Mouse (Mus musculus): ENCODE results near the gene Snx29. TPM values are rescaled to one million over a fixed set of nuclear protein-coding genes. Genes with fewer than 3 reads are reported as not detected.

Snx29 gene
- polyA plus RNA-seq, 1 experiment from 2014 or later: 4.0 TPM

- no peak overlapping the region for H3K4me2 ChIP-seq
- H3K36me3 ChIP-seq (replicated peaks): no peaks in the 10 kb centered on the region
- 61% methylated on average over 5 of the region's 5 CpGs for WGBS (ENCODE audit: insufficient replicate concordance)
These were observed 370.0 kb downstream of the Snx29 start for GRCm38 (mm10) chr16:11692744-11693143.

GRCm38 (mm10) chr16:11694386-11694785, 371.7 kb downstream of the Snx29 start:
- no peak overlapping the region for H3K9ac ChIP-seq
- H3K9me3 ChIP-seq (replicated peaks): no peaks in the 10 kb centered on the region
- H3K4me1 ChIP-seq (replicated peaks): no peaks in the 10 kb centered on the region
- H3K27ac ChIP-seq (replicated peaks): no peak overlapping the region
- WGBS (ENCODE audit: insufficient replicate concordance): 79% methylated on average over 4 of the region's 4 CpGs
- H3K27me3 ChIP-seq: no peaks in the 10 kb centered on the region
- H3K36me3 ChIP-seq (replicated peaks): no peaks in the 10 kb centered on the region
- no peak overlapping the region for H3K4me3 ChIP-seq (replicated peaks)
- no peak overlapping the region for H3K4me2 ChIP-seq
- no peak for ATAC-seq (ENCODE audit: insufficient read depth)

More at GRCm38 (mm10) chr16:11692744-11693143, 370.0 kb downstream of the Snx29 start:
- H3K4me3 ChIP-seq (replicated peaks): no peak overlapping the region
- no peaks in the 10 kb centered on the region for H3K4me1 ChIP-seq (replicated peaks)
- no peaks in the 10 kb centered on the region for H3K9me3 ChIP-seq (replicated peaks)
- H3K27ac ChIP-seq (replicated peaks): no peak overlapping the region
- no peak overlapping the region for H3K9ac ChIP-seq
- H3K27me3 ChIP-seq: no peaks in the 10 kb centered on the region
- ATAC-seq (ENCODE audit: insufficient read depth): no peak

GRCm38 (mm10) chr16:11696767-11697166, 374.1 kb downstream of the Snx29 start:
- Histone ChIP-seq H3K36me3 (replicated peaks) (no peaks in the 10 kb centered on the region), H3K4me2 (no peak overlapping the region), H3K9me3 (replicated peaks) (no peaks in the 10 kb centered on the region), H3K4me1 (replicated peaks) (peaks cover 7% of the 10 kb centered on the region; the same call in 1 of the 2 replicates), H3K27me3 (no peaks in the 10 kb centered on the region), H3K27ac (replicated peaks) (no peak overlapping the region), H3K9ac (no peak overlapping the region), H3K4me3 (replicated peaks) (no peak overlapping the region)
- no peak for ATAC-seq (ENCODE audit: insufficient read depth)
- 64% methylated on average over 3 of the region's 3 CpGs for WGBS (ENCODE audit: insufficient replicate concordance)

- no peak overlapping the region for H3K9ac ChIP-seq
- H3K9me3 ChIP-seq (replicated peaks): no peaks in the 10 kb centered on the region
- H3K4me3 ChIP-seq (replicated peaks): no peak overlapping the region
- H3K27me3 ChIP-seq: no peaks in the 10 kb centered on the region
- no peaks in the 10 kb centered on the region for H3K36me3 ChIP-seq (replicated peaks)
- ATAC-seq (ENCODE audit: insufficient read depth): no peak
- H3K4me1 ChIP-seq (replicated peaks): peaks cover 8% of the 10 kb centered on the region; the same call in 1 of the 2 replicates
- H3K4me2 ChIP-seq: no peak overlapping the region
- H3K27ac ChIP-seq (replicated peaks): no peak overlapping the region
- WGBS (ENCODE audit: insufficient replicate concordance): 54% methylated on average over 8 of the region's 8 CpGs
These were observed 375.1 kb downstream of the Snx29 start for GRCm38 (mm10) chr16:11697710-11698357.

- no peak overlapping the region for H3K4me2 ChIP-seq
- no peaks in the 10 kb centered on the region for H3K27me3 ChIP-seq
- no peak overlapping the region for H3K9ac ChIP-seq
- H3K4me1 ChIP-seq (replicated peaks): peaks cover 8% of the 10 kb centered on the region; the same call in 1 of the 2 replicates
- no peak overlapping the region for H3K27ac ChIP-seq (replicated peaks)
- no peaks in the 10 kb centered on the region for H3K36me3 ChIP-seq (replicated peaks)
- no peak overlapping the region for H3K4me3 ChIP-seq (replicated peaks)
- WGBS (ENCODE audit: insufficient replicate concordance): 49% methylated on average over 1 of the region's 1 CpGs
- no peaks in the 10 kb centered on the region for H3K9me3 ChIP-seq (replicated peaks)
- ATAC-seq (ENCODE audit: insufficient read depth): no peak; the same call in 1 of the 2 replicates
These were observed 378.9 kb downstream of the Snx29 start for GRCm38 (mm10) chr16:11701579-11701978.

GRCm38 (mm10) chr16:11704096-11704495, 381.4 kb downstream of the Snx29 start:
- WGBS (ENCODE audit: insufficient replicate concordance): 53% methylated on average over 5 of the region's 5 CpGs

GRCm38 (mm10) chr16:11705456-11705855, 382.7 kb downstream of the Snx29 start:
- Histone ChIP-seq H3K27me3 (no peaks in the 10 kb centered on the region), H3K9ac (no peak overlapping the region), H3K27ac (replicated peaks) (no peak overlapping the region), H3K9me3 (replicated peaks) (no peaks in the 10 kb centered on the region), H3K36me3 (replicated peaks) (no peaks in the 10 kb centered on the region), H3K4me2 (no peak overlapping the region), H3K4me3 (replicated peaks) (no peak overlapping the region), H3K4me1 (replicated peaks) (peaks cover 8% of the 10 kb centered on the region; the same call in 1 of the 2 replicates)
- no peak for ATAC-seq (ENCODE audit: insufficient read depth)
- 75% methylated on average over 4 of the region's 4 CpGs for WGBS (ENCODE audit: insufficient replicate concordance)

More at GRCm38 (mm10) chr16:11704096-11704495, 381.4 kb downstream of the Snx29 start:
- no peak overlapping the region for H3K4me2 ChIP-seq
- no peaks in the 10 kb centered on the region for H3K36me3 ChIP-seq (replicated peaks)
- H3K27ac ChIP-seq (replicated peaks): no peak overlapping the region
- no peak overlapping the region for H3K4me3 ChIP-seq (replicated peaks)
- H3K9me3 ChIP-seq (replicated peaks): no peaks in the 10 kb centered on the region
- H3K9ac ChIP-seq: no peak overlapping the region
- peaks cover 8% of the 10 kb centered on the region; the same call in 1 of the 2 replicates for H3K4me1 ChIP-seq (replicated peaks)
- ATAC-seq (ENCODE audit: insufficient read depth): no peak
- H3K27me3 ChIP-seq: no peaks in the 10 kb centered on the region

GRCm38 (mm10) chr16:11708097-11708496, 385.4 kb downstream of the Snx29 start:
- Histone ChIP-seq H3K9me3 (replicated peaks) (no peaks in the 10 kb centered on the region), H3K9ac (no peak overlapping the region), H3K4me2 (no peak overlapping the region), H3K4me3 (replicated peaks) (no peak overlapping the region), H3K4me1 (replicated peaks) (no peaks in the 10 kb centered on the region), H3K27me3 (no peaks in the 10 kb centered on the region), H3K36me3 (replicated peaks) (no peaks in the 10 kb centered on the region), H3K27ac (replicated peaks) (no peak overlapping the region)
- no peak for ATAC-seq (ENCODE audit: insufficient read depth)
- WGBS (ENCODE audit: insufficient replicate concordance): 79% methylated on average over 2 of the region's 2 CpGs

GRCm38 (mm10) chr16:11709382-11709781, 386.7 kb downstream of the Snx29 start:
- Histone ChIP-seq H3K9ac (no peak overlapping the region), H3K36me3 (replicated peaks) (no peaks in the 10 kb centered on the region), H3K9me3 (replicated peaks) (no peaks in the 10 kb centered on the region), H3K4me3 (replicated peaks) (no peak overlapping the region), H3K4me1 (replicated peaks) (no peaks in the 10 kb centered on the region), H3K4me2 (no peak overlapping the region), H3K27ac (replicated peaks) (no peak overlapping the region), H3K27me3 (no peaks in the 10 kb centered on the region)
- 61% methylated on average over 4 of the region's 4 CpGs for WGBS (ENCODE audit: insufficient replicate concordance)
- no peak for ATAC-seq (ENCODE audit: insufficient read depth)

GRCm38 (mm10) chr16:11709999-11710667, 387.4 kb downstream of the Snx29 start:
- Histone ChIP-seq H3K36me3 (replicated peaks) (no peaks in the 10 kb centered on the region), H3K9me3 (replicated peaks) (no peaks in the 10 kb centered on the region), H3K27me3 (no peaks in the 10 kb centered on the region), H3K4me1 (replicated peaks) (no peaks in the 10 kb centered on the region), H3K4me3 (replicated peaks) (no peak overlapping the region), H3K4me2 (no peak overlapping the region), H3K9ac (no peak overlapping the region), H3K27ac (replicated peaks) (no peak overlapping the region)
- WGBS (ENCODE audit: insufficient replicate concordance): 51% methylated on average over 5 of the region's 5 CpGs
- ATAC-seq (ENCODE audit: insufficient read depth): no peak

GRCm38 (mm10) chr16:11713265-11713865, 390.7 kb downstream of the Snx29 start:
- H3K4me3 ChIP-seq (replicated peaks): no peak overlapping the region
- 50% methylated on average over 2 of the region's 2 CpGs for WGBS (ENCODE audit: insufficient replicate concordance)
- no peak for ATAC-seq (ENCODE audit: insufficient read depth)
- no peaks in the 10 kb centered on the region for H3K4me1 ChIP-seq (replicated peaks)
- no peaks in the 10 kb centered on the region for H3K36me3 ChIP-seq (replicated peaks)
- H3K9ac ChIP-seq: no peak overlapping the region
- no peaks in the 10 kb centered on the region for H3K27me3 ChIP-seq
- no peak overlapping the region for H3K4me2 ChIP-seq
- H3K27ac ChIP-seq (replicated peaks): no peak overlapping the region
- no peaks in the 10 kb centered on the region for H3K9me3 ChIP-seq (replicated peaks)

Measured in liver, embryonic 15.5 days (tissue).